Mouse (Mus musculus): ENCODE data around the gene BC048507.
"Not testable (repeated sequence)": the region's sequence is repeated elsewhere in the genome, so short reads cannot be mapped to it uniquely, and the experiment has no call there.

Gene BC048507

GRCm38 (mm10) chr13:67863026-67863425, at the start of gene BC048507:
Gene BC048507 (plus strand): TSS chr13:67863326.
- no peak for DNase-seq (ENCODE audit: low spot score)

GRCm38 (mm10) chr13:67813710-67814660, 49.1 kb upstream of the BC048507 start, which contains the start of gene Zfp273:
Gene Zfp273 (plus strand): TSS chr13:67813740.
- peak; percentile 61 for DNase-seq (ENCODE audit: low spot score)

GRCm38 (mm10) chr13:67818636-67819035, 44.5 kb upstream of the BC048507 start:
- DNase-seq (ENCODE audit: low spot score), result no peak

GRCm38 (mm10) chr13:67830911-67831336, 32.2 kb upstream of the BC048507 start, which contains the start of gene Gm10037:
Gene Gm10037 (plus strand): TSS chr13:67831106.
- DNase-seq (ENCODE audit: low spot score), result peak; percentile 19

GRCm38 (mm10) chr13:67833137-67833536, 30.0 kb upstream of the BC048507 start:
- DNase-seq (ENCODE audit: low spot score), result not testable (repeated sequence)

- no peak for DNase-seq (ENCODE audit: low spot score)
These were observed 19.4 kb upstream of the BC048507 start for GRCm38 (mm10) chr13:67843775-67844118.

GRCm38 (mm10) chr13:67844119-67844852, 18.8 kb upstream of the BC048507 start:
- DNase-seq (ENCODE audit: low spot score), result no peak

- DNase-seq (ENCODE audit: low spot score), result no peak
These were observed 18.3 kb upstream of the BC048507 start for GRCm38 (mm10) chr13:67844853-67845194.

- DNase-seq (ENCODE audit: low spot score), result no peak
These were observed 12.8 kb upstream of the BC048507 start for GRCm38 (mm10) chr13:67850361-67850760.

GRCm38 (mm10) chr13:67853130-67853529, 10.0 kb upstream of the BC048507 start:
- no peak for DNase-seq (ENCODE audit: low spot score)

- DNase-seq (ENCODE audit: low spot score), result no peak
These were observed 9.1 kb upstream of the BC048507 start for GRCm38 (mm10) chr13:67853983-67854382.

GRCm38 (mm10) chr13:67857317-67857716, 5.8 kb upstream of the BC048507 start:
- DNase-seq (ENCODE audit: low spot score), result no peak

GRCm38 (mm10) chr13:67862508-67862907, 618 bp upstream of the BC048507 start:
- DNase-seq (ENCODE audit: low spot score), result no peak

GRCm38 (mm10) chr13:67864764-67865350, 1.7 kb downstream of the BC048507 start:
- DNase-seq (ENCODE audit: low spot score), result no peak

GRCm38 (mm10) chr13:67867899-67868298, 4.8 kb downstream of the BC048507 start:
- DNase-seq (ENCODE audit: low spot score), result no peak

GRCm38 (mm10) chr13:67876049-67876698, 13.0 kb downstream of the BC048507 start:
- DNase-seq (ENCODE audit: low spot score), result not testable (repeated sequence)

GRCm38 (mm10) chr13:67876699-67877254, 13.7 kb downstream of the BC048507 start:
- no peak for DNase-seq (ENCODE audit: low spot score)

GRCm38 (mm10) chr13:67883966-67884365, 20.8 kb downstream of the BC048507 start:
- DNase-seq (ENCODE audit: low spot score), result peak; percentile 6

GRCm38 (mm10) chr13:67909759-67910158, 46.6 kb downstream of the BC048507 start:
- no peak for DNase-seq (ENCODE audit: low spot score)
